Mouse (Mus musculus) intestine, embryonic 16.5 days (tissue): ENCODE results near the gene Nubpl. TPM values are rescaled to one million over a fixed set of nuclear protein-coding genes. Genes with fewer than 3 reads are reported as not detected.

Source experiments
- ATAC-seq: fragments of 200-750 bp; cut with Nextera tagmentation; 2 replicates; pipeline ENCODE4 v1.8.0; 2017; ENCODE audit warnings: moderate TSS enrichment, moderate library complexity
- H3K27ac ChIP-seq: fragments of 300-500 bp; sonication (generic); 2 replicates; pipeline ENCODE4 v1.5.1; 2014; ENCODE audit warnings: mild to moderate bottlenecking, low read length
- H3K27me3 ChIP-seq: fragments of 300-500 bp; sonication (generic); replicated peaks from 2 replicates; pipeline ENCODE4 v1.6.1; 2014; ENCODE audit warnings: low read length, control low read depth, mixed read lengths; ENCODE audit not compliant: control insufficient read depth, insufficient read depth
- H3K36me3 ChIP-seq: fragments of 300-500 bp; sonication (generic); 2 replicates; pipeline ENCODE4 v1.6.1; 2014; ENCODE audit warnings: low read length, control low read depth; ENCODE audit not compliant: control insufficient read depth, insufficient read depth
- H3K4me1 ChIP-seq: fragments of 300-500 bp; sonication (generic); 2 replicates; pipeline ENCODE4 v1.6.1; 2014; ENCODE audit warnings: low read length, control low read depth, mixed read lengths; ENCODE audit not compliant: control insufficient read depth, insufficient read depth
- H3K4me2 ChIP-seq: fragments of 300-500 bp; sonication (generic); 2 replicates; pipeline ENCODE4 v1.6.1; 2014; ENCODE audit warnings: low read depth, low read length, control low read depth
- H3K4me3 ChIP-seq: fragments of 300-500 bp; sonication (generic); 2 replicates; pipeline ENCODE4 v1.5.1; 2014; ENCODE audit warnings: mild to moderate bottlenecking, low read length
- H3K9ac ChIP-seq: fragments of 300-500 bp; sonication (generic); 2 replicates; pipeline ENCODE4 v1.6.1; 2014; ENCODE audit warnings: low read depth, low read length
- H3K9me3 ChIP-seq: fragments of 300-500 bp; sonication (generic); 2 replicates; pipeline ENCODE4 v1.6.1; 2016; ENCODE audit warnings: low read length, control low read depth; ENCODE audit not compliant: control insufficient read depth
- WGBS: fragments of 180-500 bp; shearing (Covaris S2); extraction: QIAGEN DNeasy Blood & Tissue Kit; methylation state at CpG from one replicate; pipeline ENCODE4 v1.1.7; 2014; 5-methylcytosine and 5-hydroxymethylcytosine counted together
- polyA plus RNA-seq: library from polyadenylated mRNA; unstranded; fragments of >200 nt; fragmentation: Nextera tagmentation; extraction: Ambion mirVana; gene quantifications from 2 replicates; pipeline ENCODE4 v1.2.1, GENCODE M21; 2015

The Nubpl gene
- polyA plus RNA-seq, 1 experiment from 2014 or later = 10.9 TPM

DNA sequence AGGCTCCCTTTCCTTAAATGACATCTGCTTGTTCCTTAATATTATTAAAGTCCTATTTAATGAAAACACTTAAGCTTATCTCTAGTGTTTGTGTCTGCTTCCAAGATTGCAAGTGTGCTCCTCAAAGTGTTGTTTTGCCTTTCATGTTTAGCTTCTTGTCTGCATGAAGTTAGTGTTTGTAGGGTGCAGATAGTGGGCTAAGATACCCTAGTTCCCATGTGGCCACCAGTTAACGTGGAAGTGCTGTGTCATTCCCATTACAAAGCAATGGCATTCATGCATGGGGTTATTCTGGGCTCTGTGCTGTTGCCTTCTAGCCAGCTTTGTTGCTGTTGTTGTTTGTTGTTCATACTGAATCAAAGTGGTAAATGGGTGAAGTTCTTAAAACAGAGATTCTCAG is 201.1 kb downstream of the Nubpl start:
- Histone ChIP-seq H3K4me2 (no peak overlapping the region), H3K27ac (no peak overlapping the region), H3K9ac (no peak overlapping the region), H3K9me3 (no peaks in the 10 kb centered on the region), H3K4me3 (no peak overlapping the region), H3K27me3 (no peaks in the 10 kb centered on the region), H3K4me1 (no peaks in the 10 kb centered on the region), H3K36me3 (no peaks in the 10 kb centered on the region)
- 50% methylated on average over 1 of the region's 1 CpGs for WGBS
- ATAC-seq = no peak

GRCm38 (mm10) chr12:52302961-52303360 is 205.4 kb downstream of the Nubpl start:
- no peak for ATAC-seq
- Histone ChIP-seq H3K36me3 (no peaks in the 10 kb centered on the region), H3K27me3 (no peaks in the 10 kb centered on the region), H3K27ac (no peak overlapping the region), H3K9me3 (no peaks in the 10 kb centered on the region), H3K4me1 (no peaks in the 10 kb centered on the region), H3K4me3 (no peak overlapping the region), H3K9ac (no peak overlapping the region), H3K4me2 (no peak overlapping the region)
- WGBS = 89% methylated on average over 2 of the region's 2 CpGs

- H3K36me3 ChIP-seq = no peaks in the 10 kb centered on the region
- WGBS = 73% methylated on average over 7 of the region's 7 CpGs
- H3K4me3 ChIP-seq = no peak overlapping the region
Observed at GRCm38 (mm10) chr12:52306348-52306747, 208.8 kb downstream of the Nubpl start.

DNA sequence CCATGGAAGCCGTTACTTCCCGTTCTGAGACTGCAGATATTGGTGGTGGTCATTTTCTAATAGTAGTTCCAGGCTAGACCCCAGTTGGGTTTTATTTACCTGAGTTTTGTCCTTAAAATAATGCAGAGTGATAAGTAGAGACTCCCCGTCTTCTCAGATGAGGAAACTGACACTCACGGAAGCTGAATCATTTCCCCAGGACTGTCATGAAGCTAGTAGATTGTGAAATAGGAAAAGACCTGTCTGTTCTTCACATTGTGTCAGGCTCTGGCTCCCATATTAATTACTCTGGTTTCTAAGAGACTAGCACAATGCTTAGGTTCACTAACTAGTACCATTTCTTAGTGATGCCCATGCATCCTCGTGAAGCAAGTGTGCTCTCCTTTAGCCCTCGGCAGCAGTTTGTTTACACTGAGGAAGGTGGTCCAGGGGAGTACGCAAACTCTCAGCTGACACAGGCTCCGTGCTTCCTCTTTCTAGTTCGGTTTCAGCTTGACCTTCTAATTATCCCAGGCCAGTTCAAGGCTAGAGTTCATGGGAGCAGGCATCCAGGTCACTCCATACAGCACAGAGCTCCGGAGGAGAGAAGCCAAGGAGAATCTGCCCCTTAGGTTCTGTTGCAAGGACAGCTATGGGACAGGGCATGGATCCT is 209.9 kb downstream of the Nubpl start:
- H3K27ac ChIP-seq = no peak overlapping the region
- 62% methylated on average over 10 of the region's 10 CpGs for WGBS
- no peaks in the 10 kb centered on the region for H3K4me1 ChIP-seq
- ATAC-seq = no peak
- peaks cover under 1% of the 10 kb centered on the region; the same call in 1 of the 2 replicates for H3K9me3 ChIP-seq
- H3K9ac ChIP-seq = no peak overlapping the region
- no peaks in the 10 kb centered on the region for H3K27me3 ChIP-seq
- no peak overlapping the region for H3K4me2 ChIP-seq
- H3K36me3 ChIP-seq = no peaks in the 10 kb centered on the region
- H3K4me3 ChIP-seq = no peak overlapping the region

More at GRCm38 (mm10) chr12:52306348-52306747, 208.8 kb downstream of the Nubpl start:
- no peaks in the 10 kb centered on the region for H3K4me1 ChIP-seq
- no peak overlapping the region for H3K9ac ChIP-seq
- H3K4me2 ChIP-seq = no peak overlapping the region
- no peaks in the 10 kb centered on the region for H3K9me3 ChIP-seq
- ATAC-seq = no peak
- H3K27me3 ChIP-seq = no peaks in the 10 kb centered on the region
- no peak overlapping the region for H3K27ac ChIP-seq

GRCm38 (mm10) chr12:52308628-52309027 is 211.1 kb downstream of the Nubpl start:
- no peak overlapping the region for H3K4me3 ChIP-seq
- H3K4me2 ChIP-seq = no peak overlapping the region
- peaks cover 8% of the 10 kb centered on the region; the same call in 1 of the 2 replicates for H3K9me3 ChIP-seq
- H3K4me1 ChIP-seq = no peaks in the 10 kb centered on the region
- WGBS = 89% methylated on average over 7 of the region's 7 CpGs
- no peak for ATAC-seq
- no peak overlapping the region for H3K9ac ChIP-seq
- no peaks in the 10 kb centered on the region for H3K27me3 ChIP-seq
- no peaks in the 10 kb centered on the region for H3K36me3 ChIP-seq
- H3K27ac ChIP-seq = no peak overlapping the region

DNA sequence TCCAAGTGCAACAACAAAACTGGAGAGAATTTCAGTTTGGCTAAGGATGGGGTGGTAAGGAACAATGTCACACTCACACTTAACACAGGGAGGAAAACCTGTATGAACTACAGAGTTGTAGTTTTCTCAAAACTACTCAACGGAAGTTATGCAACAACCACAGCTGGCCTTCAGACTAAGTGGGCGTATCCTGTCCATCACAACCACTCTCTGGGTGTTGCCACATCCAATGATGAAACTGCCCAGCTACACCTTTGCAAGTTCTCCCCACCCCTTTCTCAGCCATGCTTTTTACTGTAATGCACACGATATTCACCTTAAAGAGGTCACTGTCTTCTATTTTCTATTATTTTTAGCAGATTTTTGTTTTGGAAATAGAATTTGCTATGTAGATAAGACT is 217.3 kb downstream of the Nubpl start:
- Histone ChIP-seq H3K9ac (no peak overlapping the region), H3K36me3 (no peaks in the 10 kb centered on the region), H3K4me2 (no peak overlapping the region), H3K4me3 (no peak overlapping the region), H3K9me3 (peaks cover 8% of the 10 kb centered on the region; the same call in 1 of the 2 replicates), H3K27me3 (no peaks in the 10 kb centered on the region), H3K27ac (no peak overlapping the region), H3K4me1 (no peaks in the 10 kb centered on the region)
- no peak for ATAC-seq
- 96% methylated on average over 3 of the region's 3 CpGs for WGBS

GRCm38 (mm10) chr12:52317635-52318034 is 220.1 kb downstream of the Nubpl start:
- Histone ChIP-seq H3K9ac (no peak overlapping the region), H3K36me3 (no peaks in the 10 kb centered on the region), H3K4me2 (no peak overlapping the region), H3K27me3 (no peaks in the 10 kb centered on the region), H3K9me3 (peaks cover 6% of the 10 kb centered on the region; the same call in 1 of the 2 replicates), H3K4me3 (no peak overlapping the region), H3K4me1 (no peaks in the 10 kb centered on the region), H3K27ac (no peak overlapping the region)
- WGBS = 73% methylated on average over 6 of the region's 6 CpGs
- no peak for ATAC-seq

DNA sequence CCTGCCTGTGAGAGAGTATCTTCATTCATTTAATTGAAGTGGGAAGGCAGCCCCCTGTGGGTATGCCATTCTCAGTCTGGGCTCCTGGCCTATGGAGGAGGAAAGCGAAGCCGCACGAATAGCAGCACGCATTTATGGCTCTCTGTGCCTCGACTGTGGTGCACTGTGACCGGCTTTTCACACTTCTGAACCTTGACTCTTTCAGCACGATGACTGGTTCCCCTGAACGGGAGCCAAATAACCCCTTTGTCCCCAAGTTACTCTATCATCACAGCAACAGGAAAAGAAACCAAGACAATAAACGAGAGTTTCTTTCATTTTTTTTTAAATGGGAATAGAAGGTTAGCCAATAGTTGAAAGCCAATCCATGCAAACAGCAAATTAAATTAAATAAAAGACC is 220.9 kb downstream of the Nubpl start:
- Histone ChIP-seq H3K9ac (no peak overlapping the region), H3K4me1 (no peaks in the 10 kb centered on the region), H3K4me3 (no peak overlapping the region), H3K27ac (no peak overlapping the region), H3K36me3 (no peaks in the 10 kb centered on the region), H3K4me2 (no peak overlapping the region), H3K27me3 (no peaks in the 10 kb centered on the region), H3K9me3 (no peaks in the 10 kb centered on the region)
- no peak for ATAC-seq
- WGBS = 75% methylated on average over 9 of the region's 9 CpGs

DNA sequence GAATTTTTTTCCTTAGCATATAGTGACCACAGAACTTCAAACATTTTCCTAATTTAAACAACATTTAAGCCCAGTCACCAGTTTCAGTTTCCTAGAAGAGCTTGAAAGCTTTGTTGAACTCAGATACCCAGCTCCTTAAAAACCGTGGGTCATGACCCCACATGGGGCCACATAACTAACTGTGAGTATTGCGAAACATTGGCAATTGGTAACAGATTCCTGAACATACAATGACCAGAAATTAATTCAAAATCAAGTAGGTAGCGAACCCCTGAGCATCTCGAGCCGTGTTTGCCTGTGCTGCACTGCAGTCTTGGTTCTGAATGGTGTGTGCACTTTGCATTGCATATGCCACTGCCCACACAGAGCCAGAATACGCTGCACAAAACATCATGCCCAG is 221.6 kb downstream of the Nubpl start:
- WGBS = 88% methylated on average over 6 of the region's 6 CpGs
- H3K4me3 ChIP-seq = no peak overlapping the region
- H3K9ac ChIP-seq = no peak overlapping the region
- no peaks in the 10 kb centered on the region for H3K9me3 ChIP-seq
- no peaks in the 10 kb centered on the region for H3K36me3 ChIP-seq
- no peak overlapping the region for H3K27ac ChIP-seq
- H3K27me3 ChIP-seq = no peaks in the 10 kb centered on the region
- ATAC-seq = no peak
- H3K4me2 ChIP-seq = no peak overlapping the region
- H3K4me1 ChIP-seq = no peaks in the 10 kb centered on the region

- H3K27ac ChIP-seq = no peak overlapping the region
- no peaks in the 10 kb centered on the region for H3K27me3 ChIP-seq
- 82% methylated on average over 4 of the region's 4 CpGs for whole genome bisulfite sequencing
- H3K4me2 ChIP-seq = no peak overlapping the region
- ATAC-seq = no peak
- H3K9ac ChIP-seq = no peak overlapping the region
- no peak overlapping the region for H3K4me3 ChIP-seq
- H3K36me3 ChIP-seq = no peaks in the 10 kb centered on the region
- no peaks in the 10 kb centered on the region for H3K9me3 ChIP-seq
- no peaks in the 10 kb centered on the region for H3K4me1 ChIP-seq
Observed at GRCm38 (mm10) chr12:52328488-52328887, 231.0 kb downstream of the Nubpl start.
